Mouse (Mus musculus) megakaryocyte-erythroid progenitor cell, adult 5-6 weeks (primary cell): ENCODE measurements around the gene Stard9. TPM values are rescaled to one million over a fixed set of nuclear protein-coding genes. Genes with fewer than 3 reads are reported as not detected.
A peak's percentile ranks its signal among the peaks of the same experiment; 100 is the strongest.

Experiments
- ATAC-seq: replicated peaks from 2 replicates; pipeline ENCODE4 v1.8.0; 2016; ENCODE audit warnings: mild to moderate bottlenecking, inconsistent platforms; ENCODE audit not compliant: severe bottlenecking, poor library complexity, low FRiP score, low TSS enrichment
- total RNA-seq, 2 experiments: library from RNA; stranded (forward) in 1 of 2; stranded (reverse) in 1 of 2; fragments of 200-1000, 215-1000 nt in 1 of 2; fragments of >200 nt in 1 of 2; fragmentation: Nextera tagmentation in 1 of 2; gene quantifications; 2 replicates each; pipeline ENCODE4 v1.2.3; 2014 to 2017

Stard9 gene
- total RNA-seq (2014; fragmentation: Nextera tagmentation) = 0.07 and 0.59 TPM in 2 replicates
- total RNA-seq (2017) = 0.19 and 0.61 TPM in 2 replicates

- ATAC-seq = peak; percentile 99
These were observed at the start of gene Stard9 for GRCm38 (mm10) chr2:120628886-120629735. Gene Stard9 (plus strand): TSS chr2:120629121.

GRCm38 (mm10) chr2:120589759-120590158 is 39.2 kb upstream of the Stard9 start:
- no peak for ATAC-seq

DNA sequence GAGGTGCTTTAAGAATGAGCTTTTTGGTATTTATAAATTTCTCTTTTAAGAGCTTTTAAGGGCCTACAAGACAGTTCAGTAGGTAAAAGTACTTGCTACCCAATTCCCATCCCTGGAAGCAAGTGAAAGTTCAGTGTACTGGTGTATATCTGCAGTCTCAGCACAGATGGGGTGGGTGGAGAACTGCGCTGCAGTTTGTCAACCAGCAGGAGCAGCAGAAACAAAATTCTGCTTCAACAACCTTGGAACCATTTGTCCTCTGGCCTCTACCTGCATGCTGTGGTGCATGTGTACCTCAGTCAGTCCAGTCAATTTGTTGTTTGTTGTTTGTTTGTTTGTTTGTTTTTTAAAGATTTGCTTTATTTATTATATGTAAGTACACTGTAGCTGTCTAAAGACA is 36.7 kb upstream of the Stard9 start:
- no peak for ATAC-seq

GRCm38 (mm10) chr2:120597734-120598133 is 31.2 kb upstream of the Stard9 start:
- no peak for ATAC-seq

DNA sequence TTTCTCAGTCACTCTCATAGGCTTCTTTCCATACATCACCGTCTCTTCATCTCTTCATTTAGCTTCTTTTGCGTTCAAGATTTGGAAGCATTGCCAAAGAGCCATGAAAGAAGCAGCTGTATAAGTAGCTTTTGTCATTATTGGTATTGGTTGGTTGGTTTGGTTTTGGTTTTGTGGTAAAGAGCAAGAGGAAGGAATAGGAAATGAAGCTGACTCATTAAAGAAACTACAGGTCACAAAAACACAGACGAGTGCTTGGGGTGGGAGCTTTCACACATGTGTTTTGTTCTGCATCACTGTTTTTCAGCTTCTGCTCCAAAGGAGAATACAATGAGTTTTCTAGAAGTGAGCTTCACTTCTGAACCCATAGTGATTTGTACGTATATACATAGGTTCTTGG is 29.4 kb upstream of the Stard9 start:
- no peak for ATAC-seq

GRCm38 (mm10) chr2:120606021-120606690 is 22.8 kb upstream of the Stard9 start:
- ATAC-seq = 0 out of 2 replicates have a peak, but pooled peaks have one; percentile 36

- ATAC-seq = peak; percentile 93
These were observed 19.8 kb upstream of the Stard9 start, which contains the start of the genes Haus2 and Lrrc57 for GRCm38 (mm10) chr2:120608830-120609723. Gene Haus2 (plus strand): TSS chr2:120609383. Gene Lrrc57 (minus strand): TSS chr2:120609520.

- no peak for ATAC-seq
These were observed 12.4 kb upstream of the Stard9 start for GRCm38 (mm10) chr2:120616279-120617163.

GRCm38 (mm10) chr2:120619538-120619937 is 9.4 kb upstream of the Stard9 start:
- no peak for ATAC-seq

- ATAC-seq = no peak
These were observed 6.0 kb upstream of the Stard9 start for GRCm38 (mm10) chr2:120622920-120623319.

GRCm38 (mm10) chr2:120628076-120628865 is 650 bp upstream of the Stard9 start:
- ATAC-seq = no peak

GRCm38 (mm10) chr2:120630246-120630645 is 1.3 kb downstream of the Stard9 start:
- ATAC-seq = no peak

DNA sequence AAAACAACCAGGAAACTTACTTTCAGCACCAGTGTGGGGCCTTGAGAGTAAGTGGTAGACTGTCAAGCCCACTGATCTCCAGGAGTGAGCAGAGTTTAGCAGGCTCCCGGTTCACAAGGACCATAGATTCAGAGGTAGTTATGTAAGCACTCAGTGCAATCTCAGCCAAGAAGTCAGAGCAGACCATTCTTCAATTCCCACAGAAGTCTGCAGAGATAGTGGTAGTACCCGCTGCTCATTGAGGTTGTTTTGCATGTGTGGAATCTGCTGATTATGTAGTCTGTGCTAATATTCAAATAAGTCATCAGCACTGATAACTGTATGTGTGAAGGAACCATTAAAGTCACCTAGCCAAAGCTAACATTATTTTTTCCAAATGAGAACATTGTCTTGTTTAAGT is 1.7 kb downstream of the Stard9 start:
- no peak for ATAC-seq

- no peak for ATAC-seq
These were observed 2.6 kb downstream of the Stard9 start for GRCm38 (mm10) chr2:120631521-120631920.

GRCm38 (mm10) chr2:120631957-120632356 is 3.0 kb downstream of the Stard9 start:
- no peak for ATAC-seq

GRCm38 (mm10) chr2:120640835-120641234 is 11.9 kb downstream of the Stard9 start:
- ATAC-seq = no peak

DNA sequence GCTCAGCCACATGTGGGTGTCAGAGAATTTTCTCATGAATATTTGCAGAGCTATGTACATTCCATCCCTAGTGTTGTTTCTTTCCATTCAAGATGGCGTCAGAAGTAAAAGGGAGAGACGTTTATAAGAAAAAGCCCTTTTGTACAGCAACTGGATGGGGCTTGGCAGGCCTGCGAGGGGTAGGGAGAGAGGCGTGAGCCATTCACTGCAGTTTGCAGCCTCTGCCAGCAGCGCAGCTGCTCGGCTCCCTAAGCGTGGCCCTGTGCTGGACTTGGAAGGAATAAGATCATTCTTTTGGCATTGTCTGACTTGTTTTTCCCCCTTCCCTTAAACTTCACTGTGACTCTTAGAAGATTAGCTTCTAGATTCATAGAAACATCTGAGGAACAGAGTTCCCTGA is 14.9 kb downstream of the Stard9 start:
- ATAC-seq = no peak

DNA sequence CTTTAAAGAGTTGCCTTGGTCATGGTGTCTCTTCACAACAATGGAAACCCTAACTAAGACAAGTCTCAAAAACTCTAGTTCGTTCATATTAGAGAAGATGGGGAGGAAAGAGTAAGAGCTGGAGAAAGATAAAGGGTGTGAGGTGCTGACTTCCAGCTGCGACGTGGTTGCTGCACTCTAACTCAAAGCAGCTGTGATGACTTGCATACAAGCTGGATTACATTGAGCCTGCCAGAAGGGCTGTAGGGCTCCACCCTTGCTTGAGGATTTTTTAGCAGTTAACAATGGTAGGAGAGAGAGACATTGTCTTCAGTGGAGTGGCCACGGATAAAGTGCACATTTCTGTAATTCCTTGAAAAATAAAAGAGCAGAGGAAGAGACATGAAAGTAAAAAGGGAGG is 17.9 kb downstream of the Stard9 start:
- no peak for ATAC-seq
